Mouse (Mus musculus) forebrain, embryonic 12.5 days (tissue): ENCODE data around the gene Blm. TPM values are rescaled to one million over a fixed set of nuclear protein-coding genes. Genes with fewer than 3 reads are reported as not detected.

Source experiments
- polyA plus RNA-seq: library from polyadenylated mRNA; unstranded; fragments of >200 nt; fragmentation: Nextera tagmentation; extraction: Ambion mirVana; gene quantifications from 2 replicates; pipeline ENCODE4 v1.2.1, GENCODE M21; 2016

Gene Blm
- polyA plus RNA-seq, 1 experiment from 2014 or later, result 43.7 TPM

Other genes starting within 250 kb of the Blm start
- gene Prc1, start 240.7 kb downstream of the Blm start, polyA plus RNA-seq, result 222 and 240 TPM in 2 replicates
- gene Rccd1, start 210.7 kb downstream of the Blm start, polyA plus RNA-seq, result 14.1 and 19.1 TPM in 2 replicates
- 43.5 and 45.5 TPM in 2 replicates for gene Unc45a, start 194.1 kb downstream of the Blm start, polyA plus RNA-seq
- gene Hddc3, start 192.0 kb downstream of the Blm start, polyA plus RNA-seq, result 24.4 and 28.3 TPM in 2 replicates
- 23.8 and 26.0 TPM in 2 replicates for gene Man2a2, start 163.7 kb downstream of the Blm start, polyA plus RNA-seq
- gene Fes, start 147.2 kb downstream of the Blm start, polyA plus RNA-seq, result 6.6 and 7.4 TPM in 2 replicates
- gene Furin, start 129.7 kb downstream of the Blm start, polyA plus RNA-seq, result 3.3 and 4.3 TPM in 2 replicates
- gene Crtc3, start 153.8 kb upstream of the Blm start, polyA plus RNA-seq, result 12.3 and 12.6 TPM in 2 replicates